Mouse (Mus musculus) forebrain, embryonic 16.5 days (tissue): ENCODE measurements around the gene Nrbp1. TPM values are rescaled to one million over a fixed set of nuclear protein-coding genes. Genes with fewer than 3 reads are reported as not detected.
A peak's percentile ranks its signal among the peaks of the same experiment; 100 is the strongest.

ENCODE experiments used
- ATAC-seq: fragments of 200-750 bp; cut with Nextera tagmentation; 2 replicates; pipeline ENCODE4 v1.8.0; 2017; ENCODE audit warnings: mild to moderate bottlenecking, moderate library complexity
- H3K27ac ChIP-seq: fragments of 300-500 bp; sonication (generic); 2 replicates; pipeline ENCODE4 v1.5.1; 2014; ENCODE audit warnings: low read length, control low read depth
- H3K27me3 ChIP-seq: fragments of 300-500 bp; sonication (generic); replicated peaks from 2 replicates; pipeline ENCODE4 v1.6.1; 2014; ENCODE audit warnings: low read length; ENCODE audit not compliant: control insufficient read depth, insufficient read depth
- H3K36me3 ChIP-seq: fragments of 300-500 bp; sonication (generic); 2 replicates; pipeline ENCODE4 v1.6.1; 2014; ENCODE audit not compliant: control insufficient read depth, insufficient read depth
- H3K4me1 ChIP-seq: fragments of 300-500 bp; sonication (generic); replicated peaks from 2 replicates; pipeline ENCODE4 v1.6.1; 2014; ENCODE audit warnings: low read length; ENCODE audit not compliant: control insufficient read depth, insufficient read depth
- H3K4me2 ChIP-seq: fragments of 300-500 bp; sonication (generic); 2 replicates; pipeline ENCODE4 v1.6.1; 2014; ENCODE audit warnings: mild to moderate bottlenecking, low read length, control low read depth
- H3K4me3 ChIP-seq: fragments of 300-500 bp; sonication (generic); replicated peaks from 2 replicates; pipeline ENCODE4 v1.5.1; 2014; ENCODE audit warnings: mild to moderate bottlenecking, low read length, control low read depth
- H3K9ac ChIP-seq: fragments of 300-500 bp; sonication (generic); replicated peaks from 2 replicates; pipeline ENCODE4 v1.6.1; 2014; ENCODE audit warnings: low read depth, low read length, control low read depth
- H3K9me3 ChIP-seq: fragments of 300-500 bp; sonication (generic); 2 replicates; pipeline ENCODE4 v1.6.1; 2016; ENCODE audit warnings: low read length; ENCODE audit not compliant: control insufficient read depth
- WGBS: fragments of 180-500 bp; shearing (Covaris S2); extraction: QIAGEN DNeasy Blood & Tissue Kit; methylation state at CpG from one replicate; pipeline ENCODE4 v1.1.7; 2014; 5-methylcytosine and 5-hydroxymethylcytosine counted together
- polyA plus RNA-seq: library from polyadenylated mRNA; unstranded; fragments of >200 nt; fragmentation: Nextera tagmentation; extraction: Ambion mirVana; gene quantifications from 2 replicates; pipeline ENCODE4 v1.2.1, GENCODE M21; 2015

Gene Nrbp1
- polyA plus RNA-seq, 1 experiment from 2014 or later = 169 TPM

- peak overlapping the region; percentile 94 for H3K27ac ChIP-seq
- H3K4me3 ChIP-seq = peak overlapping the region; percentile 99
- peaks cover 14% of the 10 kb centered on the region for H3K4me1 ChIP-seq
- ATAC-seq = 0 out of 2 replicates have a peak, but pooled peaks have one; percentile 27
- 10% methylated on average over 11 of the region's 11 CpGs for WGBS
- H3K4me2 ChIP-seq = peak overlapping the region; percentile 71
- no peaks in the 10 kb centered on the region for H3K36me3 ChIP-seq
- no peaks in the 10 kb centered on the region for H3K9me3 ChIP-seq
- H3K27me3 ChIP-seq = no peaks in the 10 kb centered on the region
- H3K9ac ChIP-seq = peak overlapping the region; percentile 91
Measured at GRCm38 (mm10) chr5:31221304-31221945, 19.2 kb upstream of the Nrbp1 start.

GRCm38 (mm10) chr5:31222696-31223095 is 18.0 kb upstream of the Nrbp1 start:
- no peaks in the 10 kb centered on the region for H3K36me3 ChIP-seq
- no peak overlapping the region for H3K27ac ChIP-seq
- H3K9ac ChIP-seq = no peak overlapping the region
- H3K4me3 ChIP-seq = no peak overlapping the region
- peaks cover 14% of the 10 kb centered on the region for H3K4me1 ChIP-seq
- no peaks in the 10 kb centered on the region for H3K27me3 ChIP-seq
- ATAC-seq = no peak
- 94% methylated on average over 9 of the region's 9 CpGs for WGBS
- H3K9me3 ChIP-seq = no peaks in the 10 kb centered on the region
- no peak overlapping the region for H3K4me2 ChIP-seq

- Histone ChIP-seq H3K9me3 (no peaks in the 10 kb centered on the region), H3K36me3 (no peaks in the 10 kb centered on the region), H3K27me3 (no peaks in the 10 kb centered on the region), H3K4me2 (no peak overlapping the region), H3K9ac (no peak overlapping the region), H3K4me3 (no peak overlapping the region), H3K4me1 (peaks cover 2% of the 10 kb centered on the region), H3K27ac (no peak overlapping the region)
- 84% methylated on average over 1 of the region's 1 CpGs for WGBS
- no peak for ATAC-seq
Measured at GRCm38 (mm10) chr5:31226641-31227040, 14.0 kb upstream of the Nrbp1 start.

- peaks cover 9% of the 10 kb centered on the region for H3K4me1 ChIP-seq
- H3K9ac ChIP-seq = peak overlapping the region; percentile 90
- no peaks in the 10 kb centered on the region for H3K27me3 ChIP-seq
- peak overlapping the region; percentile 84 for H3K4me3 ChIP-seq
- no peaks in the 10 kb centered on the region; the same call in 1 of the 2 replicates for H3K9me3 ChIP-seq
- WGBS = under 1% methylated on average over 13 of the region's 13 CpGs
- H3K36me3 ChIP-seq = peaks cover 19% of the 10 kb centered on the region
- no peak for ATAC-seq
- peak overlapping the region; percentile 64 for H3K4me2 ChIP-seq
- peak overlapping the region; percentile 93 for H3K27ac ChIP-seq
Measured at GRCm38 (mm10) chr5:31241522-31242034, 914 bp downstream of the Nrbp1 start.

DNA sequence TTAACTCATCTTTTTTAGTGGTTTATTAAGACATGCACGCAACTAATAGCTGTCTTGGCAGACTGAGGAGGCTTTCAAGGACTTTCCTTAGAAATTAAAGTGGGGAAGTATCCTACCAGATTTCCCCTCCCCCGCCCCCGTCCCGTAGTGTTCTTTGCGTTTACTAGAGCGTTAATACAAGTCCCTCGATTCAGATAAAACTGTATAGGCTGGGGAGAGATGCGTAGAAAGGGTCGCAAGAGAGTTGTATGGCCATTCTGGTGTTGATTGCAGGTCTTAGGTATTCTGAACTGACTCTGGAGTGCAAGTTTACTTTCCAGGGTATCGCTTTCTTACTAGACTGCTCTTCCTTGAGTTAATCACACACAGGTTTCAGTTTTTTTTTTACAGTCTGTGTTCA is 1.5 kb downstream of the Nrbp1 start:
- peak overlapping the region; percentile 84 for H3K4me3 ChIP-seq
- peak overlapping the region; percentile 90 for H3K9ac ChIP-seq
- 20% methylated on average over 10 of the region's 10 CpGs for WGBS
- H3K4me2 ChIP-seq = peak overlapping the region; percentile 64
- no peak overlapping the region for H3K27ac ChIP-seq
- H3K4me1 ChIP-seq = peaks cover 9% of the 10 kb centered on the region
- no peak for ATAC-seq
- no peaks in the 10 kb centered on the region for H3K27me3 ChIP-seq
- H3K9me3 ChIP-seq = no peaks in the 10 kb centered on the region; the same call in 1 of the 2 replicates
- peaks cover 23% of the 10 kb centered on the region for H3K36me3 ChIP-seq

- 58% methylated on average over 4 of the region's 4 CpGs for WGBS
- 0 out of 2 replicates have a peak, but pooled peaks cover 2% of the 10 kb centered on the region for H3K4me1 ChIP-seq
- H3K9me3 ChIP-seq = no peaks in the 10 kb centered on the region
- no peak overlapping the region for H3K4me2 ChIP-seq
- H3K27ac ChIP-seq = no peak overlapping the region
- H3K4me3 ChIP-seq = no peak overlapping the region
- no peak overlapping the region for H3K9ac ChIP-seq
- ATAC-seq = peak; percentile 14; the same call in 1 of the 2 replicates
- no peaks in the 10 kb centered on the region for H3K27me3 ChIP-seq
- H3K36me3 ChIP-seq = peaks cover 37% of the 10 kb centered on the region
Measured at GRCm38 (mm10) chr5:31250716-31251115, 10.1 kb downstream of the Nrbp1 start.

DNA sequence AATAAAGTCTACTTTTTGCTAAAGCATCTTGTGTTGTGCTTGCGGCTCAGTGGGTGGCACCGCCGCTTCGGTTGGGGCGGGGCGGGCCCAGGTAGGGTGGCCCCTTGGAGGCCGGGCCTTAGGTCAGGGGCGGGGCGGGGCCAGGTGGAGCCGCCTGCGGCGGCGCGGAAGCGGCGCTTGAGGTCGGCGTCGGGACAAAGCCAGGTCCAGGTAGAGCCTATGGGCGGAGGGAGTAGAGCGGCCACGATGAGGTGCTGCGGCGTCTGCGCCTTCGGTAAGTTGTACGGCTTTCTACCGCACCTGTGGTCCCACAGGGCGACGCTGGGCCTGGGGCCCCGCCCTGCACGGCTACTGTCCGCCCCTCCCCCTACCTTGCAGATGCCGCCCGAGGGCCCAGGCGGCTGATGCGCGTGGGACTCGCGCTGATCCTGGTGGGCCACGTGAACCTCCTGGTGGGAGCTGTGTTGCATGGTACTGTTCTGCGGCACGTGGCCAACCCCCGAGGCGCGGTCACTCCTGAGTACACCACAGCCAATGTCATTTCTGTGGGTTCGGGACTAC is 11.0 kb downstream of the Nrbp1 start, which contains the start of gene Krtcap3:
Gene Krtcap3 (plus strand): TSS at position 151 of the 561 bp plus-strand sequence.
- H3K9ac ChIP-seq = no peak within 1 kb of the TSS
- peak; percentile 45; the same call in 1 of the 2 replicates for ATAC-seq
- H3K27me3 ChIP-seq = no peaks in the 10 kb centered on the region
- H3K4me2 ChIP-seq = peak within 1 kb of the TSS; percentile 11; the same call in 1 of the 2 replicates
- H3K4me3 ChIP-seq = no peak within 1 kb of the TSS
- no peak within 1 kb of the TSS for H3K27ac ChIP-seq
- 8% methylated on average over 47 of the region's 47 CpGs for WGBS
- no peaks in the 10 kb centered on the region for H3K9me3 ChIP-seq
- H3K4me1 ChIP-seq = 0 out of 2 replicates have a peak, but pooled peaks cover 2% of the 10 kb centered on the region
- H3K36me3 ChIP-seq = peaks cover 29% of the 10 kb centered on the region

GRCm38 (mm10) chr5:31252151-31252550 is 11.5 kb downstream of the Nrbp1 start:
- no peak overlapping the region for H3K4me2 ChIP-seq
- H3K9ac ChIP-seq = no peak overlapping the region
- no peak overlapping the region for H3K4me3 ChIP-seq
- no peaks in the 10 kb centered on the region for H3K27me3 ChIP-seq
- ATAC-seq = no peak
- peaks cover 25% of the 10 kb centered on the region for H3K36me3 ChIP-seq
- H3K4me1 ChIP-seq = 0 out of 2 replicates have a peak, but pooled peaks cover 2% of the 10 kb centered on the region
- WGBS = 62% methylated on average over 10 of the region's 10 CpGs
- H3K27ac ChIP-seq = no peak overlapping the region
- no peaks in the 10 kb centered on the region for H3K9me3 ChIP-seq

- no peak overlapping the region for H3K4me2 ChIP-seq
- no peak overlapping the region for H3K27ac ChIP-seq
- H3K36me3 ChIP-seq = peaks cover 23% of the 10 kb centered on the region
- WGBS = 81% methylated on average over 16 of the region's 16 CpGs
- H3K9me3 ChIP-seq = no peaks in the 10 kb centered on the region
- no peaks in the 10 kb centered on the region for H3K27me3 ChIP-seq
- ATAC-seq = no peak
- H3K9ac ChIP-seq = no peak overlapping the region
- no peak overlapping the region for H3K4me3 ChIP-seq
- H3K4me1 ChIP-seq = 0 out of 2 replicates have a peak, but pooled peaks cover 2% of the 10 kb centered on the region
Measured at GRCm38 (mm10) chr5:31252795-31253545, 12.3 kb downstream of the Nrbp1 start.
